Mouse (Mus musculus): ENCODE results near the gene Samsn1. TPM values are rescaled to one million over a fixed set of nuclear protein-coding genes. Genes with fewer than 3 reads are reported as not detected.

Gene Samsn1
- polyA plus RNA-seq, 1 experiment from 2014 or later = 4.5 TPM

DNA sequence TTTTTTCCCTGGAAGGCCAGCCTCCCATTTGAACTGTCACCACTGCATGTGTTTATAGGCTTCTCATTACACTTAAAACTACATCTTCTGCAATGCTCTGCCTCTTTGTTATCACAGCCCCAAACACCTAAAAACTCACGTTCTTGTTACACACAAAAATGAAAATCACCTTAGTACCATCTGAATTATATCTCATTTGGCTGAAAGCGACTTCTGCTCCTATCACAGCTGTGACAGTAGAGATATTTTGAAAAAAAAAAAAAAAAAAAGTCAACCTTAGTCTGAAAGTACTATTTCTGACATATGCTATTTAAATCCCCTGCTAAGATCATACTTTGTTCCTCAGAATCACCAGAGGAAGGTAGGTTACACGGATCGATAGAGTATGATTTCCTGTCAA, 102.8 kb downstream of the Samsn1 start:
- Histone ChIP-seq H3K4me1 (ENCODE audit: control insufficient read depth, insufficient read depth, low read length) (no peaks in the 10 kb centered on the region), H3K27me3 (replicated peaks; ENCODE audit: control insufficient read depth, insufficient read depth, low read length) (no peaks in the 10 kb centered on the region), H3K9ac (ENCODE audit: low read depth, low read length) (no peak overlapping the region), H3K4me3 (ENCODE audit: low read depth, low read length) (no peak overlapping the region), H3K27ac (replicated peaks; ENCODE audit: low read depth, low read length) (no peak overlapping the region), H3K9me3 (ENCODE audit: control insufficient read depth, low read length) (no peaks in the 10 kb centered on the region), H3K36me3 (ENCODE audit: control insufficient read depth, insufficient read depth, low read length) (no peaks in the 10 kb centered on the region), H3K4me2 (ENCODE audit: low read depth, low read length) (no peak overlapping the region)
- no peak for DNase-seq (ENCODE audit: low spot score)
- WGBS = 88% methylated on average over 4 of the region's 4 CpGs
- no peak for ATAC-seq (ENCODE audit: low read depth)

DNA sequence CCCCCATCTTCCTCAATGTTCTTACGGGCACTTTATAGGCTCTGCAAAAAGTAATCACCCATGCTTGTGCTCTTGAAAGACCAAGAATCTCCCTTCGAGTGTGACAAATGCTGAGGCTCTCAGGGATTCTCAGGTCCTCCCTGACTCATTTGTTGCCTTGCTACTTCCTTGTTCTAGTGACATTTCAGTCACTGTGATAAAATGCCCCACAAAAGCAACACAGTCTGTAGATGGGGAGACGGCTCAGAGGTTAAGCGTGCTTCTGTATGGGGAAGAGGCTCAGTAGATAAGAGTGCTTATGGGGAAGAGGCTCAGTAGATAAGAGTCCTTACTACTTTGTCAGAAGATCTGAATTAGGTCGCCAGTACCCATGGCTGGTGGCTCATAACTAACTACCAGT, 104.4 kb downstream of the Samsn1 start:
- 90% methylated on average over 5 of the region's 5 CpGs for WGBS
- no peaks in the 10 kb centered on the region for H3K27me3 ChIP-seq (replicated peaks; ENCODE audit: control insufficient read depth, insufficient read depth, low read length)
- H3K36me3 ChIP-seq (ENCODE audit: control insufficient read depth, insufficient read depth, low read length) = no peaks in the 10 kb centered on the region
- H3K4me3 ChIP-seq (ENCODE audit: low read depth, low read length) = no peak overlapping the region
- H3K27ac ChIP-seq (replicated peaks; ENCODE audit: low read depth, low read length) = no peak overlapping the region
- no peaks in the 10 kb centered on the region for H3K4me1 ChIP-seq (ENCODE audit: control insufficient read depth, insufficient read depth, low read length)
- no peak for DNase-seq (ENCODE audit: low spot score)
- no peak overlapping the region for H3K4me2 ChIP-seq (ENCODE audit: low read depth, low read length)
- no peak for ATAC-seq (ENCODE audit: low read depth)
- no peak overlapping the region for H3K9ac ChIP-seq (ENCODE audit: low read depth, low read length)
- no peaks in the 10 kb centered on the region for H3K9me3 ChIP-seq (ENCODE audit: control insufficient read depth, low read length)

DNA sequence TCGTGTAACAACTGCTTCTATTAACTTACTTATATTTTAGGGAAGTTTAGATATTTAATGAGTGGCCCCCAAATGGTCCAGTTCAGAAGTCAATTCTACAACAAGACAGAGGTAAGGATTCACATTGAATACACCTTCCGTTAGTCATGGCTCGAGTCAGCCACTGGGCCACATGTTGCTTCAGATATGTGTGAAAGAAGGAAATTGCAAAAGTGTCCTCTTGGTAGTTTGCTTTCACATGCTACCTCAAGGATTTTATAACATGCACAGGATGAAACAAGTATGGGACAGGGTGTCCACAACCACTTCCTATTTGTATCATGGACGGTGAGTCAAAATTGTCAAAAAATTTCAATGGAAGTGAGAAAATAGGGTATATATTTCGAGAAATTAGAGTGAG, 110.0 kb downstream of the Samsn1 start:
- 90% methylated on average over 5 of the region's 5 CpGs for WGBS
- no peak for ATAC-seq (ENCODE audit: low read depth)
- Histone ChIP-seq H3K4me3 (ENCODE audit: low read depth, low read length) (no peak overlapping the region), H3K4me2 (ENCODE audit: low read depth, low read length) (no peak overlapping the region), H3K27me3 (replicated peaks; ENCODE audit: control insufficient read depth, insufficient read depth, low read length) (no peaks in the 10 kb centered on the region), H3K9me3 (ENCODE audit: control insufficient read depth, low read length) (no peaks in the 10 kb centered on the region), H3K9ac (ENCODE audit: low read depth, low read length) (no peak overlapping the region), H3K4me1 (ENCODE audit: control insufficient read depth, insufficient read depth, low read length) (no peaks in the 10 kb centered on the region), H3K36me3 (ENCODE audit: control insufficient read depth, insufficient read depth, low read length) (no peaks in the 10 kb centered on the region), H3K27ac (replicated peaks; ENCODE audit: low read depth, low read length) (no peak overlapping the region)
- DNase-seq (ENCODE audit: low spot score) = no peak

DNA sequence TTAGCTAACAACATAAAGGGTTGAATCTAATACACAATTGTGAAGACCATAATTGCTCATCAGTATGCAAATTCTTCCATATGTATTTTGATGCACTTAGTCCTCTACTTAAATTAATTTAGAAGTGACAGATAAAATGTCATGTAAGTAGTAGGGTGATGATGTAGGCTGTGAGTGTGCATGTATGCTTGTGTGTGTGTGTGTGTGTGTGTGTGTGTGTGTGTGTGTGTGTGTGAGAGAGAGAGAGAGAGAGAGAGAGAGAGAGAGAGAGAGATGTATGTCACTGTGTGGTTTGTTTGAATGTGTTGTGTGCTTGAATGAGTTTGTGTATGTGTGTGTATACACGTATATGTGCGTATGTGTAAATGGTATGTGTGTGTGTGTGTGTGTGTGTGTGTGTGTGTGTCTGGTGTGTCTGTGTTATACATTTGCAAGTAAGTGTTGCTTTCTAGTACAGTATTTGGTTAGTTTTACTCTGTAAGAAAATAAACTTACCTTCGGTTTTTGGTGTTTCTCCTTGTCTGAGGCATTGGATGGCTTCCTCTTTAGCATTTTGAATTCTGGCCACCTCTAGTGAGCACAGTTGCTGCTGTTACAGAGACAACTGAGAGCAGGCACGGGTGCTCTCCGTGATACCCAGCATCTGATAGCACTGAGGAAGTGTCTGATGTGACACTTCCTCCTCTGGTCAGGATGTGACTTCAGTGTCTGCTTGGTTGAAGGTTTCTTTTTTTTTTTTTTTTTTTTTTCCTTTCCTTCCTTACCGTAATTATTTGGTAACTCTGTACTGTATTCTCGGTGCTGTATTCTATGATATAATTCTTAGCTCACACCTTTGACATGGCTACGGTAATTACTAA, 113.2 kb downstream of the Samsn1 start:
- no peak overlapping the region for H3K27ac ChIP-seq (replicated peaks; ENCODE audit: low read depth, low read length)
- no peaks in the 10 kb centered on the region for H3K4me1 ChIP-seq (ENCODE audit: control insufficient read depth, insufficient read depth, low read length)
- no peaks in the 10 kb centered on the region for H3K9me3 ChIP-seq (ENCODE audit: control insufficient read depth, low read length)
- H3K27me3 ChIP-seq (replicated peaks; ENCODE audit: control insufficient read depth, insufficient read depth, low read length) = no peaks in the 10 kb centered on the region
- ATAC-seq (ENCODE audit: low read depth) (no peak), DNase-seq (ENCODE audit: low spot score) (no peak)
- no peak overlapping the region for H3K9ac ChIP-seq (ENCODE audit: low read depth, low read length)
- H3K36me3 ChIP-seq (ENCODE audit: control insufficient read depth, insufficient read depth, low read length) = no peaks in the 10 kb centered on the region
- no peak overlapping the region for H3K4me3 ChIP-seq (ENCODE audit: low read depth, low read length)
- 70% methylated on average over 8 of the region's 8 CpGs for WGBS
- H3K4me2 ChIP-seq (ENCODE audit: low read depth, low read length) = no peak overlapping the region

DNA sequence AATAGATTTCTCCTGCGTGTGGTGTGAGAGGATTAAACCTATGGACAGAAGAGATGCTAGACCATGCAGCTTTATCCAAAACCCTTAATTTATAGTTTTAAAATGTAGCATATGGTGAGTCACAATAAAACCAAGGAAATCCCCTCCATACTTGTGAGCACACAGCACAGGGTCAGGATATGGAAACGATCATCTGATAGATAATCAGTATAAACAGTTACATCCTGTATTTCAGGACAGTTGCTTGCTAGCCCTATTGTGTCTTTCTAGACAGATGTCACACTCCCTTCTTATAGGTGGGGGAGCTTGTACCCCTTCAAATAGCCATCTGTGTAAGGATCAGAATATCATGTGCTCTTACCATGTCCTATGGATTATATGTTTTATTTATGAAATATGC, 115.3 kb downstream of the Samsn1 start:
- Histone ChIP-seq H3K27me3 (replicated peaks; ENCODE audit: control insufficient read depth, insufficient read depth, low read length) (no peaks in the 10 kb centered on the region), H3K36me3 (ENCODE audit: control insufficient read depth, insufficient read depth, low read length) (no peaks in the 10 kb centered on the region), H3K4me1 (ENCODE audit: control insufficient read depth, insufficient read depth, low read length) (no peaks in the 10 kb centered on the region), H3K9me3 (ENCODE audit: control insufficient read depth, low read length) (no peaks in the 10 kb centered on the region), H3K4me3 (ENCODE audit: low read depth, low read length) (no peak overlapping the region), H3K27ac (replicated peaks; ENCODE audit: low read depth, low read length) (no peak overlapping the region), H3K4me2 (ENCODE audit: low read depth, low read length) (no peak overlapping the region), H3K9ac (ENCODE audit: low read depth, low read length) (no peak overlapping the region)
- DNase-seq (ENCODE audit: low spot score) (no peak), ATAC-seq (ENCODE audit: low read depth) (no peak)
- 77% methylated on average over 2 of the region's 2 CpGs for WGBS

DNA sequence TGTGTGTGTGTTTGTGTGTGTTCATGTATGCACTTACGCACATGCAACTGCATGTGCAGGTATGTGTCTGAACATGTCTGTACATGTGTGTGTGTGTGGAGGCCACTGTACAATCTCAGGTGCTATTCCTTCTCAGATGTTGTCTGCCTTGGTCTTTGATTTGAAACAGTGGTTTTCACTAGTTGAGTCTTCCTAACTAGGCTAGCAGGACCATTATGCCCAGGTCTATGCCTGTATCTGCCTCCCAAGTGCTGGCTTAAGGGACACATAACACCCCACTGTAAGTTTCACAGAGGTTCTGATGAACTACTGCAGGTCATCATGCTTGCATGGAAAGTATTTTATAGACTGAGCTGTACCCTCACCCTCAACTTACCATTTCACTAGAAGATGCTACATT, 115.8 kb downstream of the Samsn1 start:
- WGBS = 97% methylated on average over 1 of the region's 1 CpGs
- ATAC-seq (ENCODE audit: low read depth) (no peak), DNase-seq (ENCODE audit: low spot score) (no peak)
- H3K4me3 ChIP-seq (ENCODE audit: low read depth, low read length) = no peak overlapping the region
- no peaks in the 10 kb centered on the region for H3K36me3 ChIP-seq (ENCODE audit: control insufficient read depth, insufficient read depth, low read length)
- no peak overlapping the region for H3K27ac ChIP-seq (replicated peaks; ENCODE audit: low read depth, low read length)
- H3K4me1 ChIP-seq (ENCODE audit: control insufficient read depth, insufficient read depth, low read length) = no peaks in the 10 kb centered on the region
- no peak overlapping the region for H3K9ac ChIP-seq (ENCODE audit: low read depth, low read length)
- H3K27me3 ChIP-seq (replicated peaks; ENCODE audit: control insufficient read depth, insufficient read depth, low read length) = no peaks in the 10 kb centered on the region
- H3K4me2 ChIP-seq (ENCODE audit: low read depth, low read length) = no peak overlapping the region
- no peaks in the 10 kb centered on the region for H3K9me3 ChIP-seq (ENCODE audit: control insufficient read depth, low read length)

DNA sequence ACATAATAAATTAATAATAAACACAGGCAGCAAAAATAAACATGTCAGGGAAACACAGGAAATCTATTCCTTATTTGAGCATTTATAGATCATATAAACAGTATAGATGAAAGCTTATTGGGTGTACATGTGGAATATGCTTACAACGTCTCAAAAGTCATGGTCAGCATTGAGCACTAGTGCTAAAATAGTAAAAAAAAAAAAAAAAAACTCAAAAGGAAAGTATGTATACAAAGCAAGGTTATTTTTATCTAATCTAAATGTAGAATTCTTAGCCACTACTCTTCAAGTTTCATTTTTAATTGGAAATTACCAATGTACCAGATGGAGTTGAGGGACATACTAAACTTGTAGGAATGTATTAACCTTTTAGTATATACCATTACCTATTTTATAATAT, 116.8 kb downstream of the Samsn1 start:
- H3K36me3 ChIP-seq (ENCODE audit: control insufficient read depth, insufficient read depth, low read length) = no peaks in the 10 kb centered on the region
- ATAC-seq (ENCODE audit: low read depth) (no peak), DNase-seq (ENCODE audit: low spot score) (no peak)
- H3K4me2 ChIP-seq (ENCODE audit: low read depth, low read length) = no peak overlapping the region
- H3K9me3 ChIP-seq (ENCODE audit: control insufficient read depth, low read length) = no peaks in the 10 kb centered on the region
- no peak overlapping the region for H3K9ac ChIP-seq (ENCODE audit: low read depth, low read length)
- 58% methylated on average over 1 of the region's 1 CpGs for WGBS
- no peak overlapping the region for H3K27ac ChIP-seq (replicated peaks; ENCODE audit: low read depth, low read length)
- no peaks in the 10 kb centered on the region for H3K4me1 ChIP-seq (ENCODE audit: control insufficient read depth, insufficient read depth, low read length)
- H3K4me3 ChIP-seq (ENCODE audit: low read depth, low read length) = no peak overlapping the region
- H3K27me3 ChIP-seq (replicated peaks; ENCODE audit: control insufficient read depth, insufficient read depth, low read length) = no peaks in the 10 kb centered on the region

DNA sequence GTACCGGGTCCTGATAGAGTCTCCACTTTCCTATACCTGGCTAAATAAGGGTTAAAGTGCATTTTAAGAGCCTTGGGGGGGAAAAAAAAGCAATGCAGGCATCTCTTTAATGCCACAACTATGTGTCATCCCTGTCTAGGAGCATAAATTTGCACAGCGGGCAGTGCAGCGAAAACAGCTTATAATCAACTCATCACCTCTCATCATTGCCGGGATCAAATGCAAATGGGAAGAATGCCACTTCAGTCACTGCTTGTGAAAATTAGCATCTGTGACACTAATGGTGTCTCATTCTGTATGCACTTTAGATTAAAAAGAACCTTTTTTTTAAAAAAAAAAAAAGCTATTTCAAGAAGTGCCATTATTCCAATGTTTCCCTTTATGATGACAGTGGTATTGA, 118.0 kb downstream of the Samsn1 start:
- DNase-seq (ENCODE audit: low spot score) (no peak), ATAC-seq (ENCODE audit: low read depth) (no peak)
- H3K36me3 ChIP-seq (ENCODE audit: control insufficient read depth, insufficient read depth, low read length) = no peaks in the 10 kb centered on the region
- WGBS = 73% methylated on average over 4 of the region's 4 CpGs
- H3K27ac ChIP-seq (replicated peaks; ENCODE audit: low read depth, low read length) = no peak overlapping the region
- no peak overlapping the region for H3K4me3 ChIP-seq (ENCODE audit: low read depth, low read length)
- H3K4me2 ChIP-seq (ENCODE audit: low read depth, low read length) = no peak overlapping the region
- H3K27me3 ChIP-seq (replicated peaks; ENCODE audit: control insufficient read depth, insufficient read depth, low read length) = no peaks in the 10 kb centered on the region
- H3K4me1 ChIP-seq (ENCODE audit: control insufficient read depth, insufficient read depth, low read length) = no peaks in the 10 kb centered on the region
- no peaks in the 10 kb centered on the region for H3K9me3 ChIP-seq (ENCODE audit: control insufficient read depth, low read length)
- H3K9ac ChIP-seq (ENCODE audit: low read depth, low read length) = no peak overlapping the region

DNA sequence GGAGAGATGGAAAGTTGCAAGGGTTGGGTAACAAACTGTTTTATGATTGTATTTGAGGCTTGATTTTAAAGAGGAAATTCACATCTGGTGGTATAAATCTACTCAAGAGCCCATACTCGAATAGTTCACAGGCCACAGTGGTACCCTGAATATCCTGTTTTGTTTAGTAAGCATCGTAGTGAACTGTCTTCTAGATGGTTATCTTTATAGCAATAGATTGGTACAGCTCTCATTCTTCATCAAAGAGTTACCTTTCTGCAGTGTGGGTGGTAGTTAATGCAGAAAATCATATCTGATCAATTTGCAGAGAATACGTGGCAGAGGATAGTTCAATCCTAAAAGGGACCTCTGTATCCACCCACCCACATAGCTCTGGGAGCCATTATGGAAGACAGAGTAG, 119.1 kb downstream of the Samsn1 start:
- no peak for DNase-seq (ENCODE audit: low spot score)
- Histone ChIP-seq H3K27ac (replicated peaks; ENCODE audit: low read depth, low read length) (no peak overlapping the region), H3K9me3 (ENCODE audit: control insufficient read depth, low read length) (no peaks in the 10 kb centered on the region), H3K4me1 (ENCODE audit: control insufficient read depth, insufficient read depth, low read length) (no peaks in the 10 kb centered on the region), H3K27me3 (replicated peaks; ENCODE audit: control insufficient read depth, insufficient read depth, low read length) (no peaks in the 10 kb centered on the region), H3K36me3 (ENCODE audit: control insufficient read depth, insufficient read depth, low read length) (no peaks in the 10 kb centered on the region), H3K4me2 (ENCODE audit: low read depth, low read length) (no peak overlapping the region), H3K4me3 (ENCODE audit: low read depth, low read length) (no peak overlapping the region), H3K9ac (ENCODE audit: low read depth, low read length) (no peak overlapping the region)
- 80% methylated on average over 3 of the region's 3 CpGs for WGBS
- no peak for ATAC-seq (ENCODE audit: low read depth)

Data from embryonic facial prominence, embryonic 14.5 days (tissue).